Mouse (Mus musculus) hindbrain, embryonic 16.5 days (tissue): ENCODE data around the gene Fam207a. TPM values are rescaled to one million over a fixed set of nuclear protein-coding genes. Genes with fewer than 3 reads are reported as not detected.

Experiments used
- ATAC-seq: fragments of 200-750 bp; cut with Nextera tagmentation; 2 replicates; pipeline ENCODE4 v1.8.0; 2017; ENCODE audit warnings: moderate TSS enrichment, moderate library complexity
- H3K27ac ChIP-seq: fragments of 300-500 bp; sonication (generic); 2 replicates; pipeline ENCODE4 v1.5.1; 2014; ENCODE audit warnings: low read depth, mild to moderate bottlenecking, control low read depth, low read length, moderate library complexity
- H3K27me3 ChIP-seq: fragments of 300-500 bp; sonication (generic); replicated peaks from 2 replicates; pipeline ENCODE4 v1.6.1; 2014; ENCODE audit warnings: low read length; ENCODE audit not compliant: control insufficient read depth, insufficient read depth
- H3K36me3 ChIP-seq: fragments of 300-500 bp; sonication (generic); 2 replicates; pipeline ENCODE4 v1.6.1; 2014; ENCODE audit warnings: mild to moderate bottlenecking, low read length, moderate library complexity, mixed read lengths; ENCODE audit not compliant: control insufficient read depth, insufficient read depth
- H3K4me1 ChIP-seq: fragments of 300-500 bp; sonication (generic); 2 replicates; pipeline ENCODE4 v1.6.1; 2014; ENCODE audit warnings: low read depth, low read length; ENCODE audit not compliant: control insufficient read depth, insufficient read depth
- H3K4me2 ChIP-seq: fragments of 300-500 bp; sonication (generic); 2 replicates; pipeline ENCODE4 v1.6.1; 2014; ENCODE audit warnings: mild to moderate bottlenecking, low read length, control low read depth, moderate library complexity
- H3K4me3 ChIP-seq: fragments of 300-500 bp; sonication (generic); 2 replicates; pipeline ENCODE4 v1.5.1; 2014; ENCODE audit warnings: mild to moderate bottlenecking, low read length, control low read depth, moderate library complexity
- H3K9ac ChIP-seq: fragments of 300-500 bp; sonication (generic); 2 replicates; pipeline ENCODE4 v1.6.1; 2014; ENCODE audit warnings: low read depth, mild to moderate bottlenecking, control low read depth, low read length, moderate library complexity
- H3K9me3 ChIP-seq: fragments of 300-500 bp; sonication (generic); 2 replicates; pipeline ENCODE4 v1.6.1; 2014; ENCODE audit warnings: mild to moderate bottlenecking, low read length, moderate library complexity; ENCODE audit not compliant: control insufficient read depth
- WGBS: fragments of 180-500 bp; shearing (Covaris S2); extraction: QIAGEN DNeasy Blood & Tissue Kit; methylation state at CpG from one replicate; pipeline ENCODE4 v1.1.7; 2014; 5-methylcytosine and 5-hydroxymethylcytosine counted together
- polyA plus RNA-seq: library from polyadenylated mRNA; unstranded; fragments of >200 nt; fragmentation: Nextera tagmentation; extraction: Ambion mirVana; gene quantifications from 2 replicates; pipeline ENCODE4 v1.2.1, GENCODE M21; 2015

Gene Fam207a
- polyA plus RNA-seq, 1 experiment from 2014 or later: 43.5 TPM

- Histone ChIP-seq H3K4me3 (no peak overlapping the region), H3K4me2 (no peak overlapping the region), H3K27ac (no peak overlapping the region), H3K9me3 (no peaks in the 10 kb centered on the region), H3K27me3 (no peaks in the 10 kb centered on the region), H3K4me1 (no peaks in the 10 kb centered on the region), H3K36me3 (no peaks in the 10 kb centered on the region), H3K9ac (no peak overlapping the region)
- 81% methylated on average over 11 of the region's 11 CpGs for WGBS
- ATAC-seq: no peak
These were observed 21.9 kb upstream of the Fam207a start for GRCm38 (mm10) chr10:77537215-77538209.

- ATAC-seq: no peak
- no peaks in the 10 kb centered on the region for H3K27me3 ChIP-seq
- H3K4me3 ChIP-seq: no peak overlapping the region
- H3K9ac ChIP-seq: no peak overlapping the region
- no peaks in the 10 kb centered on the region for H3K36me3 ChIP-seq
- no peaks in the 10 kb centered on the region for H3K4me1 ChIP-seq
- WGBS: 69% methylated on average over 8 of the region's 8 CpGs
- H3K9me3 ChIP-seq: no peaks in the 10 kb centered on the region
- H3K4me2 ChIP-seq: no peak overlapping the region
- no peak overlapping the region for H3K27ac ChIP-seq
These were observed 21.1 kb upstream of the Fam207a start for GRCm38 (mm10) chr10:77536727-77537126.

- Histone ChIP-seq H3K4me3 (no peak overlapping the region), H3K9me3 (no peaks in the 10 kb centered on the region), H3K27me3 (no peaks in the 10 kb centered on the region), H3K4me2 (no peak overlapping the region), H3K9ac (no peak overlapping the region), H3K4me1 (no peaks in the 10 kb centered on the region), H3K27ac (no peak overlapping the region), H3K36me3 (no peaks in the 10 kb centered on the region)
- WGBS: 59% methylated on average over 1 of the region's 1 CpGs
- ATAC-seq: no peak
These were observed 16.4 kb upstream of the Fam207a start for GRCm38 (mm10) chr10:77532020-77532413.

- no peak overlapping the region for H3K27ac ChIP-seq
- no peaks in the 10 kb centered on the region for H3K27me3 ChIP-seq
- no peaks in the 10 kb centered on the region for H3K9me3 ChIP-seq
- H3K9ac ChIP-seq: no peak overlapping the region
- ATAC-seq: no peak
- H3K4me1 ChIP-seq: no peaks in the 10 kb centered on the region
- WGBS: 81% methylated on average over 6 of the region's 6 CpGs
- no peak overlapping the region for H3K4me2 ChIP-seq
- H3K4me3 ChIP-seq: no peak overlapping the region
- no peaks in the 10 kb centered on the region for H3K36me3 ChIP-seq
These were observed 15.7 kb upstream of the Fam207a start for GRCm38 (mm10) chr10:77531026-77532019.

- Histone ChIP-seq H3K4me3 (no peak within 1 kb of the TSS), H3K9me3 (no peaks in the 10 kb centered on the region), H3K4me2 (no peak within 1 kb of the TSS), H3K27ac (no peak within 1 kb of the TSS), H3K4me1 (no peaks in the 10 kb centered on the region), H3K9ac (no peak within 1 kb of the TSS), H3K36me3 (no peaks in the 10 kb centered on the region), H3K27me3 (no peaks in the 10 kb centered on the region)
- ATAC-seq: no peak
- 79% methylated on average over 9 of the region's 9 CpGs for WGBS
These were observed 14.6 kb upstream of the Fam207a start, which contains the start of gene Itgb2 for GRCm38 (mm10) chr10:77530140-77530539. Itgb2 (plus strand) TSS chr10:77530252.

- Histone ChIP-seq H3K4me2 (no peak overlapping the region), H3K9ac (no peak overlapping the region), H3K27me3 (no peaks in the 10 kb centered on the region), H3K4me3 (no peak overlapping the region), H3K36me3 (no peaks in the 10 kb centered on the region), H3K4me1 (no peaks in the 10 kb centered on the region), H3K9me3 (no peaks in the 10 kb centered on the region), H3K27ac (no peak overlapping the region)
- 86% methylated on average over 6 of the region's 6 CpGs for WGBS
- ATAC-seq: no peak
These were observed 13.0 kb upstream of the Fam207a start for GRCm38 (mm10) chr10:77528634-77529033.

- no peak overlapping the region for H3K4me3 ChIP-seq
- H3K27me3 ChIP-seq: no peaks in the 10 kb centered on the region
- WGBS: 73% methylated on average over 2 of the region's 2 CpGs
- ATAC-seq: no peak
- H3K9me3 ChIP-seq: no peaks in the 10 kb centered on the region
- no peak overlapping the region for H3K9ac ChIP-seq
- H3K4me1 ChIP-seq: peaks cover 4% of the 10 kb centered on the region
- no peaks in the 10 kb centered on the region for H3K36me3 ChIP-seq
- no peak overlapping the region for H3K4me2 ChIP-seq
- no peak overlapping the region for H3K27ac ChIP-seq
These were observed 10.9 kb upstream of the Fam207a start for GRCm38 (mm10) chr10:77526488-77526887.

- Histone ChIP-seq H3K36me3 (no peaks in the 10 kb centered on the region), H3K9ac (no peak overlapping the region), H3K4me2 (no peak overlapping the region), H3K27ac (no peak overlapping the region), H3K27me3 (no peaks in the 10 kb centered on the region), H3K9me3 (no peaks in the 10 kb centered on the region), H3K4me1 (peaks cover 4% of the 10 kb centered on the region), H3K4me3 (no peak overlapping the region)
- no peak for ATAC-seq
- WGBS: 71% methylated on average over 7 of the region's 7 CpGs
These were observed 7.7 kb upstream of the Fam207a start for GRCm38 (mm10) chr10:77523321-77523720.

- Histone ChIP-seq H3K9ac (peak overlapping the region; percentile 60), H3K27ac (no peak overlapping the region), H3K27me3 (no peaks in the 10 kb centered on the region), H3K4me3 (peak overlapping the region; percentile 34), H3K4me2 (peak overlapping the region; percentile 61), H3K4me1 (peaks cover 4% of the 10 kb centered on the region), H3K36me3 (no peaks in the 10 kb centered on the region), H3K9me3 (no peaks in the 10 kb centered on the region)
- WGBS: 49% methylated on average over 12 of the region's 12 CpGs
- ATAC-seq: no peak
These were observed 7.2 kb upstream of the Fam207a start for GRCm38 (mm10) chr10:77522746-77523145.
